Mouse (Mus musculus): ENCODE results near the gene Ftsj3.

GRCm38 (mm10) chr11:106305348-106306064 is 49.6 kb upstream of the Ftsj3 start:
- TF ChIP-seq GATA1 (IDR thresholded peaks at IDR 0.05; ENCODE audit: low read length), result no peak
- TF ChIP-seq TAL1 (IDR thresholded peaks at IDR 0.05; ENCODE audit: low read length), result no peak

Data from erythroblast, embryonic 14.5 days (primary cell).